Mouse (Mus musculus) forebrain, embryonic 16.5 days (tissue): ENCODE results near the gene Pou5f1. TPM values are rescaled to one million over a fixed set of nuclear protein-coding genes. Genes with fewer than 3 reads are reported as not detected.

Experiments used
- ATAC-seq: fragments of 200-750 bp; cut with Nextera tagmentation; 2 replicates; pipeline ENCODE4 v1.8.0; 2017; ENCODE audit warnings: mild to moderate bottlenecking, moderate library complexity
- H3K27ac ChIP-seq: fragments of 300-500 bp; sonication (generic); 2 replicates; pipeline ENCODE4 v1.5.1; 2014; ENCODE audit warnings: low read length, control low read depth
- H3K27me3 ChIP-seq: fragments of 300-500 bp; sonication (generic); replicated peaks from 2 replicates; pipeline ENCODE4 v1.6.1; 2014; ENCODE audit warnings: low read length; ENCODE audit not compliant: control insufficient read depth, insufficient read depth
- H3K36me3 ChIP-seq: fragments of 300-500 bp; sonication (generic); 2 replicates; pipeline ENCODE4 v1.6.1; 2014; ENCODE audit not compliant: control insufficient read depth, insufficient read depth
- H3K4me1 ChIP-seq: fragments of 300-500 bp; sonication (generic); replicated peaks from 2 replicates; pipeline ENCODE4 v1.6.1; 2014; ENCODE audit warnings: low read length; ENCODE audit not compliant: control insufficient read depth, insufficient read depth
- H3K4me2 ChIP-seq: fragments of 300-500 bp; sonication (generic); 2 replicates; pipeline ENCODE4 v1.6.1; 2014; ENCODE audit warnings: mild to moderate bottlenecking, low read length, control low read depth
- H3K4me3 ChIP-seq: fragments of 300-500 bp; sonication (generic); replicated peaks from 2 replicates; pipeline ENCODE4 v1.5.1; 2014; ENCODE audit warnings: mild to moderate bottlenecking, low read length, control low read depth
- H3K9ac ChIP-seq: fragments of 300-500 bp; sonication (generic); replicated peaks from 2 replicates; pipeline ENCODE4 v1.6.1; 2014; ENCODE audit warnings: low read depth, low read length, control low read depth
- H3K9me3 ChIP-seq: fragments of 300-500 bp; sonication (generic); 2 replicates; pipeline ENCODE4 v1.6.1; 2016; ENCODE audit warnings: low read length; ENCODE audit not compliant: control insufficient read depth
- WGBS: fragments of 180-500 bp; shearing (Covaris S2); extraction: QIAGEN DNeasy Blood & Tissue Kit; methylation state at CpG from one replicate; pipeline ENCODE4 v1.1.7; 2014; 5-methylcytosine and 5-hydroxymethylcytosine counted together
- polyA plus RNA-seq: library from polyadenylated mRNA; unstranded; fragments of >200 nt; fragmentation: Nextera tagmentation; extraction: Ambion mirVana; gene quantifications from 2 replicates; pipeline ENCODE4 v1.2.1, GENCODE M21; 2015

Gene Pou5f1
- polyA plus RNA-seq, 1 experiment from 2014 or later: not detected

- no peaks in the 10 kb centered on the region for H3K36me3 ChIP-seq
- H3K27me3 ChIP-seq: no peaks in the 10 kb centered on the region
- H3K27ac ChIP-seq: no peak overlapping the region
- WGBS: 79% methylated on average over 6 of the region's 6 CpGs
- no peak overlapping the region for H3K4me3 ChIP-seq
- H3K4me1 ChIP-seq: no peaks in the 10 kb centered on the region; the same call in 1 of the 2 replicates
- no peak for ATAC-seq
- H3K9me3 ChIP-seq: no peaks in the 10 kb centered on the region
- no peak overlapping the region for H3K9ac ChIP-seq
- H3K4me2 ChIP-seq: no peak overlapping the region
Measured at GRCm38 (mm10) chr17:35544001-35544400, 38.2 kb downstream of the Pou5f1 start.

- Histone ChIP-seq H3K27me3 (no peaks in the 10 kb centered on the region), H3K9ac (no peak overlapping the region), H3K36me3 (no peaks in the 10 kb centered on the region), H3K4me2 (no peak overlapping the region), H3K4me1 (peaks cover 5% of the 10 kb centered on the region), H3K27ac (no peak overlapping the region), H3K4me3 (no peak overlapping the region), H3K9me3 (no peaks in the 10 kb centered on the region)
- peak; percentile 26; the same call in 1 of the 2 replicates for ATAC-seq
- WGBS: 35% methylated on average over 6 of the region's 6 CpGs
Measured at GRCm38 (mm10) chr17:35544680-35545079, 38.9 kb downstream of the Pou5f1 start.

GRCm38 (mm10) chr17:35547465-35547864, 41.6 kb downstream of the Pou5f1 start:
- Histone ChIP-seq H3K9me3 (no peaks in the 10 kb centered on the region), H3K4me1 (peaks cover 10% of the 10 kb centered on the region), H3K27ac (no peak overlapping the region), H3K27me3 (no peaks in the 10 kb centered on the region), H3K4me2 (no peak overlapping the region), H3K9ac (no peak overlapping the region), H3K36me3 (no peaks in the 10 kb centered on the region), H3K4me3 (no peak overlapping the region)
- ATAC-seq: no peak
- WGBS: 47% methylated on average over 2 of the region's 2 CpGs

GRCm38 (mm10) chr17:35548636-35549035, 42.8 kb downstream of the Pou5f1 start:
- Histone ChIP-seq H3K36me3 (no peaks in the 10 kb centered on the region), H3K4me1 (peaks cover 10% of the 10 kb centered on the region), H3K27ac (no peak overlapping the region), H3K4me2 (no peak overlapping the region), H3K27me3 (no peaks in the 10 kb centered on the region), H3K9me3 (no peaks in the 10 kb centered on the region), H3K9ac (no peak overlapping the region), H3K4me3 (no peak overlapping the region)
- WGBS: 22% methylated on average over 5 of the region's 5 CpGs
- no peak for ATAC-seq

- Histone ChIP-seq H3K27me3 (no peaks in the 10 kb centered on the region), H3K36me3 (no peaks in the 10 kb centered on the region), H3K4me3 (no peak overlapping the region), H3K4me1 (peaks cover 10% of the 10 kb centered on the region), H3K4me2 (no peak overlapping the region), H3K27ac (peak overlapping the region; percentile 3; the same call in 1 of the 2 replicates), H3K9ac (no peak overlapping the region), H3K9me3 (no peaks in the 10 kb centered on the region)
- WGBS: 48% methylated on average over 15 of the region's 15 CpGs
- peak; percentile 67 for ATAC-seq
Measured at GRCm38 (mm10) chr17:35549437-35550142, 43.8 kb downstream of the Pou5f1 start.

- H3K4me1 ChIP-seq: peaks cover 10% of the 10 kb centered on the region
- H3K36me3 ChIP-seq: no peaks in the 10 kb centered on the region
- no peak for ATAC-seq
- no peak overlapping the region for H3K9ac ChIP-seq
- H3K4me3 ChIP-seq: no peak overlapping the region
- 96% methylated on average over 4 of the region's 4 CpGs for WGBS
- no peaks in the 10 kb centered on the region for H3K9me3 ChIP-seq
- H3K4me2 ChIP-seq: no peak overlapping the region
- H3K27me3 ChIP-seq: no peaks in the 10 kb centered on the region
- peak overlapping the region; percentile 3; the same call in 1 of the 2 replicates for H3K27ac ChIP-seq
Measured at GRCm38 (mm10) chr17:35550143-35550494, 44.3 kb downstream of the Pou5f1 start.

GRCm38 (mm10) chr17:35550871-35551270, 45.1 kb downstream of the Pou5f1 start:
- H3K27me3 ChIP-seq: no peaks in the 10 kb centered on the region
- peaks cover 10% of the 10 kb centered on the region for H3K4me1 ChIP-seq
- no peaks in the 10 kb centered on the region for H3K36me3 ChIP-seq
- H3K27ac ChIP-seq: no peak overlapping the region
- no peak overlapping the region for H3K9ac ChIP-seq
- H3K4me3 ChIP-seq: no peak overlapping the region
- WGBS: 64% methylated on average over 8 of the region's 8 CpGs
- H3K4me2 ChIP-seq: no peak overlapping the region
- H3K9me3 ChIP-seq: no peaks in the 10 kb centered on the region
- ATAC-seq: no peak

GRCm38 (mm10) chr17:35551881-35552414, 46.1 kb downstream of the Pou5f1 start, which contains the start of gene Cdsn:
Gene Cdsn (plus strand): TSS chr17:35552128.
- no peaks in the 10 kb centered on the region for H3K36me3 ChIP-seq
- H3K4me3 ChIP-seq: no peak within 1 kb of the TSS
- ATAC-seq: no peak
- no peaks in the 10 kb centered on the region for H3K9me3 ChIP-seq
- no peaks in the 10 kb centered on the region for H3K27me3 ChIP-seq
- 76% methylated on average over 10 of the region's 10 CpGs for WGBS
- peaks cover 10% of the 10 kb centered on the region for H3K4me1 ChIP-seq
- no peak within 1 kb of the TSS for H3K27ac ChIP-seq
- no peak within 1 kb of the TSS for H3K9ac ChIP-seq
- H3K4me2 ChIP-seq: no peak within 1 kb of the TSS

- WGBS: 77% methylated on average over 5 of the region's 5 CpGs
- no peaks in the 10 kb centered on the region for H3K9me3 ChIP-seq
- peaks cover 8% of the 10 kb centered on the region for H3K4me1 ChIP-seq
- no peaks in the 10 kb centered on the region for H3K27me3 ChIP-seq
- no peaks in the 10 kb centered on the region for H3K36me3 ChIP-seq
- no peak overlapping the region for H3K4me2 ChIP-seq
- ATAC-seq: no peak
- no peak overlapping the region for H3K9ac ChIP-seq
- H3K27ac ChIP-seq: no peak overlapping the region
- no peak overlapping the region for H3K4me3 ChIP-seq
Measured at GRCm38 (mm10) chr17:35554321-35554720, 48.5 kb downstream of the Pou5f1 start.
